Mouse (Mus musculus): ENCODE data around the gene Flrt1. TPM values are rescaled to one million over a fixed set of nuclear protein-coding genes. Genes with fewer than 3 reads are reported as not detected.

The Flrt1 gene
- polyA plus RNA-seq, 1 experiment: 5.3 TPM

GRCm38 (mm10) chr19:7073997-7074781 is 31.3 kb downstream of the Flrt1 start:
- TF ChIP-seq CTCF (IDR thresholded peaks at IDR 0.05; ENCODE audit: borderline replicate concordance, insufficient read depth, low read length) (no peak), POLR2A (IDR thresholded peaks at IDR 0.05; ENCODE audit: low read depth, low read length) (no peak)
- peaks cover 15% of the 10 kb centered on the region for H3K4me1 ChIP-seq (ENCODE audit: control insufficient read depth, insufficient read depth, low read length)
- H3K4me3 ChIP-seq (ENCODE audit: insufficient read depth, low read length): no peak overlapping the region
- H3K27ac ChIP-seq (ENCODE audit: insufficient read depth, low read length): no peak overlapping the region

GRCm38 (mm10) chr19:7072221-7072620 is 33.3 kb downstream of the Flrt1 start:
- TF ChIP-seq POLR2A (IDR thresholded peaks at IDR 0.05; ENCODE audit: low read depth, low read length): no peak
- TF ChIP-seq CTCF (IDR thresholded peaks at IDR 0.05; ENCODE audit: borderline replicate concordance, insufficient read depth, low read length): no peak
- H3K27ac ChIP-seq (ENCODE audit: insufficient read depth, low read length): no peak overlapping the region
- no peak overlapping the region for H3K4me3 ChIP-seq (ENCODE audit: insufficient read depth, low read length)
- peaks cover 10% of the 10 kb centered on the region; the same call in 1 of the 2 replicates for H3K4me1 ChIP-seq (ENCODE audit: control insufficient read depth, insufficient read depth, low read length)

- TF ChIP-seq POLR2A (IDR thresholded peaks at IDR 0.05; ENCODE audit: low read depth, low read length) (no peak), CTCF (IDR thresholded peaks at IDR 0.05; ENCODE audit: borderline replicate concordance, insufficient read depth, low read length) (no peak)
- Histone ChIP-seq H3K27ac (ENCODE audit: insufficient read depth, low read length) (no peak overlapping the region), H3K4me1 (ENCODE audit: control insufficient read depth, insufficient read depth, low read length) (peaks cover 17% of the 10 kb centered on the region; the same call in 1 of the 2 replicates), H3K4me3 (ENCODE audit: insufficient read depth, low read length) (no peak overlapping the region)
These were observed 34.8 kb downstream of the Flrt1 start for GRCm38 (mm10) chr19:7070775-7071174.

- no peak overlapping the region for H3K27ac ChIP-seq (ENCODE audit: insufficient read depth, low read length)
- H3K4me1 ChIP-seq (ENCODE audit: control insufficient read depth, insufficient read depth, low read length): peaks cover 17% of the 10 kb centered on the region; the same call in 1 of the 2 replicates
- TF ChIP-seq POLR2A (IDR thresholded peaks at IDR 0.05; ENCODE audit: low read depth, low read length): 0 out of 2 replicates have a peak, but pooled peaks have one; percentile 9
- no peak for TF ChIP-seq CTCF (IDR thresholded peaks at IDR 0.05; ENCODE audit: borderline replicate concordance, insufficient read depth, low read length)
- H3K4me3 ChIP-seq (ENCODE audit: insufficient read depth, low read length): no peak overlapping the region
These were observed 35.5 kb downstream of the Flrt1 start for GRCm38 (mm10) chr19:7069781-7070763.

GRCm38 (mm10) chr19:7068661-7069531 is 36.6 kb downstream of the Flrt1 start:
- peaks cover 17% of the 10 kb centered on the region; the same call in 1 of the 2 replicates for H3K4me1 ChIP-seq (ENCODE audit: control insufficient read depth, insufficient read depth, low read length)
- no peak for TF ChIP-seq CTCF (IDR thresholded peaks at IDR 0.05; ENCODE audit: borderline replicate concordance, insufficient read depth, low read length)
- no peak for TF ChIP-seq POLR2A (IDR thresholded peaks at IDR 0.05; ENCODE audit: low read depth, low read length)
- no peak overlapping the region for H3K27ac ChIP-seq (ENCODE audit: insufficient read depth, low read length)
- no peak overlapping the region for H3K4me3 ChIP-seq (ENCODE audit: insufficient read depth, low read length)

- no peak overlapping the region for H3K27ac ChIP-seq (ENCODE audit: insufficient read depth, low read length)
- TF ChIP-seq POLR2A (IDR thresholded peaks at IDR 0.05; ENCODE audit: low read depth, low read length) (no peak), CTCF (IDR thresholded peaks at IDR 0.05; ENCODE audit: borderline replicate concordance, insufficient read depth, low read length) (peak; percentile 77)
- peaks cover 17% of the 10 kb centered on the region; the same call in 1 of the 2 replicates for H3K4me1 ChIP-seq (ENCODE audit: control insufficient read depth, insufficient read depth, low read length)
- no peak overlapping the region for H3K4me3 ChIP-seq (ENCODE audit: insufficient read depth, low read length)
These were observed 37.4 kb downstream of the Flrt1 start for GRCm38 (mm10) chr19:7068136-7068535.

GRCm38 (mm10) chr19:7067344-7068050 is 38.0 kb downstream of the Flrt1 start:
- H3K4me1 ChIP-seq (ENCODE audit: control insufficient read depth, insufficient read depth, low read length): peaks cover 17% of the 10 kb centered on the region; the same call in 1 of the 2 replicates
- no peak overlapping the region for H3K4me3 ChIP-seq (ENCODE audit: insufficient read depth, low read length)
- TF ChIP-seq POLR2A (IDR thresholded peaks at IDR 0.05; ENCODE audit: low read depth, low read length) (no peak), CTCF (IDR thresholded peaks at IDR 0.05; ENCODE audit: borderline replicate concordance, insufficient read depth, low read length) (no peak)
- H3K27ac ChIP-seq (ENCODE audit: insufficient read depth, low read length): no peak overlapping the region

GRCm38 (mm10) chr19:7066828-7067342 is 38.6 kb downstream of the Flrt1 start:
- no peak for TF ChIP-seq CTCF (IDR thresholded peaks at IDR 0.05; ENCODE audit: borderline replicate concordance, insufficient read depth, low read length)
- TF ChIP-seq POLR2A (IDR thresholded peaks at IDR 0.05; ENCODE audit: low read depth, low read length): no peak
- H3K4me3 ChIP-seq (ENCODE audit: insufficient read depth, low read length): no peak overlapping the region
- peaks cover 17% of the 10 kb centered on the region; the same call in 1 of the 2 replicates for H3K4me1 ChIP-seq (ENCODE audit: control insufficient read depth, insufficient read depth, low read length)
- no peak overlapping the region for H3K27ac ChIP-seq (ENCODE audit: insufficient read depth, low read length)

Measured in embryonic fibroblast, embryonic 13.5 days (primary cell).